ENCODE assay signal across 7 mouse cellular contexts in the genomic region with DNA sequence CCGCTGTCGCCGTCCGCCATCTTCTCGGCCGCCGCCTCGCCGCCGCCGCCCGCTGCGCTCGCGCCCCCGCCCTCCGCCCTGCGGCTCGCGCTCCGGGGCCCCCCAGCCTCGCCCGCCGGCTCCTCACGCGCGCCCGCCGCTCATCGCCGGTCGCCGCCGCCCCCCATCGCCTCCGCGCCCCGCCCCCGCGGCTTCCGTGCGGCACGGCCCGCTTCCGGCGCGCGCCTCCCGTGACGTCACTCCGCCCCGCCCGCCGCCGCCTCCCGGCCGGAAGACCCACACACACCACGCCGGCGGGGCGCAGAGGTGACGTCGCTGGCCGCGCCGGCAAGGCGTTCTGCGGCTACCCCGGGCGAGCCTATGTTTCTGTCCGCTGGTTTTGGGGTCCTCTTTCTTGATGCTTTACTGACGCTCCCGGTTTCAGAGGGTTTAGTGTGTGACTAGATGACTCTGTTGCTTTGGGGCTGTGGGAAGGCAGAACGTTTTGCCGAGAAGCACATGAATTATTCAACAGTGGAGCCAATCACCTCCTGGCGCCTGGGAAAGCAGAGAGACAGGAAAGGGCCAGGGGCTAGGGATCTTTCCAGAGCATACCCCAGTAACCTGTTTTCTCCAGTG. TPM values are rescaled to one million over a fixed set of nuclear protein-coding genes. Genes with fewer than 3 reads are reported as not detected.
DNase-seq lines count a peak whose midpoint lies in the region; ATAC-seq lines count a peak whose summit lies in the region.

A gene (minus strand): TSS at position 51 of the 618 bp plus-strand sequence.

- peaks cover 24% of the 10 kb centered on the region for H3K36me3 ChIP-seq in embryonic facial prominence, embryonic 10.5 days (replicated peaks)
- H3K36me3 ChIP-seq in limb, embryonic 10.5 days, result peaks cover 22% of the 10 kb centered on the region
- H3K36me3 ChIP-seq in midbrain, embryonic 12.5 days, result no peaks in the 10 kb centered on the region

- H3K4me1 ChIP-seq in embryonic facial prominence, embryonic 10.5 days, result peaks cover 38% of the 10 kb centered on the region
- H3K4me1 ChIP-seq in limb, embryonic 10.5 days, result peaks cover 35% of the 10 kb centered on the region
- peaks cover 32% of the 10 kb centered on the region for H3K4me1 ChIP-seq in midbrain, embryonic 12.5 days

- H3K27me3 ChIP-seq in embryonic facial prominence, embryonic 10.5 days (replicated peaks; ENCODE audit: low read depth, poor library complexity, severe bottlenecking), result no peaks in the 10 kb centered on the region
- no peaks in the 10 kb centered on the region for H3K27me3 ChIP-seq in limb, embryonic 10.5 days (ENCODE audit: low read depth, poor library complexity, severe bottlenecking)
- no peaks in the 10 kb centered on the region for H3K27me3 ChIP-seq in midbrain, embryonic 12.5 days

- H3K4me2 ChIP-seq in midbrain, embryonic 12.5 days (replicated peaks), result peak within 1 kb of the TSS; percentile 91

- peak within 1 kb of the TSS; percentile 93 for H3K27ac ChIP-seq in embryonic facial prominence, embryonic 10.5 days (replicated peaks)
- peak within 1 kb of the TSS; percentile 95 for H3K27ac ChIP-seq in limb, embryonic 10.5 days
- peak within 1 kb of the TSS; percentile 98 for H3K27ac ChIP-seq in midbrain, embryonic 12.5 days (replicated peaks)

- peak; percentile 95 for DNase-seq in adrenal gland, postnatal 14 days
- peak; percentile 93 for DNase-seq in embryonic facial prominence, embryonic 10.5 days (ENCODE audit: low spot score)
- peak; percentile 99 for DNase-seq in heart, adult 11 months
- peak; percentile 86 for DNase-seq in kidney, adult 11 months
- DNase-seq in limb, embryonic 10.5 days (ENCODE audit: low spot score), result peak; percentile 95
- DNase-seq in skeletal muscle tissue, adult 2 months (ENCODE audit: low read depth, low spot score), result peak; percentile 73

- ATAC-seq in midbrain, embryonic 12.5 days (ENCODE audit: low FRiP score, low read depth), result peak; percentile 96

- H3K9ac ChIP-seq in midbrain, embryonic 12.5 days (replicated peaks), result peak within 1 kb of the TSS; percentile 96

- 10% methylated on average over 76 of the region's 76 CpGs for WGBS in embryonic facial prominence, embryonic 10.5 days
- 10% methylated on average over 76 of the region's 76 CpGs for WGBS in limb, embryonic 10.5 days
- WGBS in midbrain, embryonic 12.5 days, result under 1% methylated on average over 44 of the region's 76 CpGs

- H3K9me3 ChIP-seq in embryonic facial prominence, embryonic 10.5 days, result no peaks in the 10 kb centered on the region
- H3K9me3 ChIP-seq in limb, embryonic 10.5 days (replicated peaks), result no peaks in the 10 kb centered on the region
- no peaks in the 10 kb centered on the region for H3K9me3 ChIP-seq in midbrain, embryonic 12.5 days

- peak within 1 kb of the TSS; percentile 88 for H3K4me3 ChIP-seq in embryonic facial prominence, embryonic 10.5 days
- H3K4me3 ChIP-seq in limb, embryonic 10.5 days, result peak within 1 kb of the TSS; percentile 98
- H3K4me3 ChIP-seq in midbrain, embryonic 12.5 days, result peak within 1 kb of the TSS; percentile 98

RNA-seq across cellular contexts. Expression of the gene that starts here (rescaled TPM):
- total RNA-seq in adrenal gland, postnatal 14 days (2021), result 73.6 and 75.8 TPM in 2 replicates
- 17.5 and 17.7 TPM in 2 replicates for polyA plus RNA-seq in embryonic facial prominence, embryonic 10.5 days (2016; fragmentation: Nextera tagmentation; extraction: Ambion mirVana)
- 15.9 and 17.9 TPM in 2 replicates for polyA plus RNA-seq in limb, embryonic 10.5 days (2016; fragmentation: Nextera tagmentation; extraction: Ambion mirVana)
- polyA plus RNA-seq in midbrain, embryonic 12.5 days (2016; fragmentation: Nextera tagmentation; extraction: Ambion mirVana), result 16.8 and 17.0 TPM in 2 replicates

Comparison
In these comparisons a context has a peak if more than half of its experiments do, and no peak if none do; other contexts are left out.
1. Peak in every context shown above with its lines: DNase-seq, ATAC-seq, H3K4me3 ChIP-seq and H3K27ac ChIP-seq.